15 mouse cellular contexts compared by ENCODE assay signal in the genomic region with DNA sequence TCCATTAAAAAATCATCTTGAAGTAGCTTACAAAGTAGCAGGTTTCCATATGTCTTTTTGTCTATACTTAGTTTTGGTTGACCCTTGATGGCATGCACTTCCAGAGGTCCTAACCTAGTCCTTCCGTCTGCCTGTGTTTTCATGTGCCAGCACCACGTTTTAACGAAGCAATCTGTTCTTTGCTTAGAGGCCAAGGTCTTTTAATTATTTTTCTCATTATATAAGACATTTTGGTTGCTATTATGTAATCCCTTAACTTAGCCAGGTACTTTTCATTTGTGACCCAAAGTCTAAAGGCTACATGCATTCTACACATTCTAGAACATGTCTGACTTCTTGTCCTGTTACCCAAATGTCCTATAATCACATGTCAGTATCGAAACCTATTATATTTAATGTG. TPM values are rescaled to one million over a fixed set of nuclear protein-coding genes. Genes with fewer than 3 reads are reported as not detected.
DNase-seq lines count a peak whose midpoint lies in the region; ATAC-seq and TF ChIP-seq lines count a peak whose summit lies in the region.
"Had no signal": no experiment of that assay in that cellular context is flagged by ENCODE, and none has a peak within 500 bp of the region (broad histone marks: within the 10 kb centered on the region; RNA-seq: fewer than 3 reads in every experiment).

No protein-coding gene starts in this region.

- peak; percentile 29 for DNase-seq in cerebellum, adult 11 months
- no peak for DNase-seq in heart, postnatal 0 days (ENCODE audit: low spot score)
- DNase-seq in heart, postnatal 36 days, result no peak
- DNase-seq in liver, adult 2 months (ENCODE audit: extremely low read depth, low read depth, low spot score), result peak; percentile 70
- DNase-seq in liver, result no peak
- no peak for DNase-seq in urinary bladder, postnatal 4 days (ENCODE audit: low spot score in 2 of 2)
- DNase-seq: adrenal gland, postnatal 14 days; gastrocnemius, postnatal 10 days; liver, embryonic 13.5 days; retina, postnatal 1 day had no signal

- H3K4me1 ChIP-seq in heart, postnatal 0 days (ENCODE audit: control insufficient read depth, insufficient read depth), result peaks cover 20% of the 10 kb centered on the region
- peaks cover 11% of the 10 kb centered on the region for H3K4me1 ChIP-seq in liver, adult 2 months (ENCODE audit: control insufficient read depth, insufficient read depth, low read length)
- H3K4me1 ChIP-seq in olfactory bulb, adult 2 months (ENCODE audit: control insufficient read depth, insufficient read depth, low read length), result peaks cover 3% of the 10 kb centered on the region; the same call in 1 of the 2 replicates
- H3K4me1 ChIP-seq: liver, embryonic 13.5 days had no signal

- H3K79me2 ChIP-seq in liver, adult 2 months (ENCODE audit: control insufficient read depth, insufficient read depth, low read length), result peaks cover 4% of the 10 kb centered on the region; the same call in 1 of the 2 replicates

- no peak for TF ChIP-seq POLR2A in liver, adult 2 months (IDR thresholded peaks at IDR 0.05; ENCODE audit: extremely low read depth, insufficient read depth, low read length)
- no peak for TF ChIP-seq POLR2A in olfactory bulb, adult 2 months (IDR thresholded peaks at IDR 0.05; ENCODE audit: insufficient read depth, low read depth, low read length)

- ATAC-seq in cerebellum, adult (ENCODE audit: insufficient number of reproducible peaks, low FRiP score, low TSS enrichment), result no peak
- no peak for ATAC-seq in heart, postnatal 0 days (ENCODE audit: insufficient read depth, low read depth)

- no peak overlapping the region for H3K4me3 ChIP-seq in heart, postnatal 0 days (ENCODE audit: low read depth, low read length)
- no peak overlapping the region for H3K4me3 ChIP-seq in liver, adult 2 months (ENCODE audit: insufficient read depth, low read depth, low read length)
- H3K4me3 ChIP-seq in olfactory bulb, adult 2 months (ENCODE audit: insufficient read depth, low read depth, low read length), result no peak overlapping the region
- H3K4me3 ChIP-seq: liver, embryonic 13.5 days; midbrain, embryonic 10.5 days had no signal

- H3K36me3 ChIP-seq in heart, postnatal 0 days (replicated peaks; ENCODE audit: control insufficient read depth, insufficient read depth, low read length), result no peaks in the 10 kb centered on the region
- H3K36me3 ChIP-seq in liver, adult 2 months (ENCODE audit: control insufficient read depth, insufficient read depth, low read length), result no peaks in the 10 kb centered on the region
- H3K36me3 ChIP-seq: liver, embryonic 13.5 days; midbrain, embryonic 10.5 days had no signal

- no peak overlapping the region for H3K9ac ChIP-seq in heart, postnatal 0 days (replicated peaks; ENCODE audit: low read depth, low read length)
- H3K9ac ChIP-seq in liver, adult 2 months (ENCODE audit: low read depth, low read length), result no peak overlapping the region
- H3K9ac ChIP-seq: liver, embryonic 13.5 days had no signal

- no peak overlapping the region for H3K4me2 ChIP-seq in heart, postnatal 0 days (ENCODE audit: low read depth, low read length)
- H3K4me2 ChIP-seq: heart, embryonic 11.5 days; liver, embryonic 13.5 days had no signal

- 79% methylated on average over 4 of the region's 4 CpGs for WGBS in heart, postnatal 0 days
- 19% methylated on average over 4 of the region's 4 CpGs for WGBS in liver, adult 2 months
- 57% methylated on average over 4 of the region's 4 CpGs for WGBS in olfactory bulb, adult 2 months

- TF ChIP-seq CTCF in heart, postnatal 0 days (IDR thresholded peaks at IDR 0.05; ENCODE audit: low read depth), result no peak
- no peak for TF ChIP-seq CTCF in liver, adult 2 months (IDR thresholded peaks at IDR 0.05; ENCODE audit: low read depth, low read length)
- TF ChIP-seq CTCF in olfactory bulb, adult 2 months (IDR thresholded peaks at IDR 0.05; ENCODE audit: insufficient read depth, low read depth, low read length), result no peak

- H3K9me3 ChIP-seq in heart, postnatal 0 days (replicated peaks; ENCODE audit: control insufficient read depth, low read length), result no peaks in the 10 kb centered on the region
- H3K9me3 ChIP-seq: liver, embryonic 13.5 days; midbrain, embryonic 10.5 days had no signal

- H3K27me3 ChIP-seq in heart, postnatal 0 days (ENCODE audit: control insufficient read depth, insufficient read depth, low read length), result no peaks in the 10 kb centered on the region
- H3K27me3 ChIP-seq in liver, adult 2 months (ENCODE audit: control insufficient read depth, insufficient read depth, low read length), result no peaks in the 10 kb centered on the region
- H3K27me3 ChIP-seq: CH12.LX; liver, embryonic 13.5 days had no signal

- no peak for TF ChIP-seq EP300 in heart, postnatal 0 days (IDR thresholded peaks at IDR 0.05; ENCODE audit: low read depth)

- H3K27ac ChIP-seq in heart, postnatal 0 days (ENCODE audit: low read depth), result peak overlapping the region; percentile 87
- H3K27ac ChIP-seq in liver, adult 2 months (replicated peaks; ENCODE audit: insufficient read depth, low read depth, low read length), result peak overlapping the region; percentile 100
- peak overlapping the region; percentile 51; the same call in 1 of the 2 replicates for H3K27ac ChIP-seq in olfactory bulb, adult 2 months (ENCODE audit: insufficient read depth, low read depth, low read length)
- H3K27ac ChIP-seq: liver, embryonic 13.5 days; midbrain, embryonic 10.5 days had no signal

- intact Hi-C loops in heart, postnatal 36 days (cut with DNase I), result loop anchor here (5.0 kb wide), 4 partner anchors 451 to 891 kb away; no protein-coding TSS in a partner anchor

RNA-seq across cellular contexts. Expression of a gene that starts 35.6 kb away (rescaled TPM):
- 19.8 and 36.2 TPM in 2 replicates for total RNA-seq in heart, postnatal 0 days (2014; rRNA removed; ENCODE audit: low replicate concordance)
- polyA plus RNA-seq in heart, postnatal 0 days (2015; fragmentation: Nextera tagmentation; extraction: Ambion mirVana), result 45.8 and 48.7 TPM in 2 replicates
- total RNA-seq in heart, postnatal 36 days (2021), result 100 to 1,000 TPM; 196 to 202 TPM
- total RNA-seq in liver, adult 2 months (2014; rRNA removed), result 51.7 and 52.6 TPM in 2 replicates
- 16.2 and 17.8 TPM in 2 replicates for polyA plus RNA-seq in liver, adult 2 months (2012; rRNA removed)
- 72.7 and 297 TPM in 2 replicates for polyA plus RNA-seq in olfactory bulb, adult 2 months (2012; ENCODE audit: insufficient read depth, insufficient read length, low replicate concordance, missing spikeins)

Comparison
In these comparisons a context has a peak if more than half of its experiments do, and no peak if none do; other contexts are left out.
1. DNase-seq: peak in cerebellum, adult 11 months (single experiment) and liver, adult 2 months (single experiment); none in heart, postnatal 0 days (single experiment), heart, postnatal 36 days (0 of 2), liver (single experiment) and urinary bladder, postnatal 4 days (0 of 2).
2. Peak in every context shown above with its lines, with median percentiles within 50 percentile points of each other: H3K27ac ChIP-seq.